Mouse (Mus musculus): ENCODE measurements at regions not wholly inside any gene's neighbourhood (a gene's known extent, or its start where the extent isn't known, plus 50 kb on each side); places are given as distances from the start of the nearest gene placed in this dataset.

- Histone ChIP-seq H3K9me3 (ENCODE audit: control insufficient read depth, low read length) (no peaks in the 10 kb centered on the region), H3K4me1 (ENCODE audit: control insufficient read depth, insufficient read depth, low read length) (peaks cover 3% of the 10 kb centered on the region; the same call in 1 of the 2 replicates), H3K36me3 (ENCODE audit: control insufficient read depth, insufficient read depth, low read length) (no peaks in the 10 kb centered on the region), H3K9ac (ENCODE audit: low read depth, low read length) (no peak overlapping the region), H3K4me2 (ENCODE audit: low read depth, low read length) (no peak overlapping the region), H3K4me3 (ENCODE audit: low read depth, low read length) (no peak overlapping the region), H3K27ac (replicated peaks; ENCODE audit: low read depth, low read length) (no peak overlapping the region; the same call in 1 of the 2 replicates), H3K27me3 (replicated peaks; ENCODE audit: control insufficient read depth, insufficient read depth, low read length) (no peaks in the 10 kb centered on the region)
- ATAC-seq (ENCODE audit: low read depth) (no peak), DNase-seq (ENCODE audit: low spot score) (no peak)
- WGBS = 85% methylated on average over 2 of the region's 2 CpGs
These were observed 133.3 kb upstream of the Nrp1 start for GRCm38 (mm10) chr8:128225123-128225522.

- ATAC-seq (ENCODE audit: low read depth) (no peak), DNase-seq (ENCODE audit: low spot score) (no peak)
- Histone ChIP-seq H3K27ac (replicated peaks; ENCODE audit: low read depth, low read length) (no peak overlapping the region), H3K9ac (ENCODE audit: low read depth, low read length) (no peak overlapping the region), H3K4me3 (ENCODE audit: low read depth, low read length) (no peak overlapping the region), H3K9me3 (ENCODE audit: control insufficient read depth, low read length) (no peaks in the 10 kb centered on the region), H3K4me1 (ENCODE audit: control insufficient read depth, insufficient read depth, low read length) (no peaks in the 10 kb centered on the region; the same call in 1 of the 2 replicates), H3K27me3 (replicated peaks; ENCODE audit: control insufficient read depth, insufficient read depth, low read length) (no peaks in the 10 kb centered on the region), H3K36me3 (ENCODE audit: control insufficient read depth, insufficient read depth, low read length) (no peaks in the 10 kb centered on the region), H3K4me2 (ENCODE audit: low read depth, low read length) (no peak overlapping the region)
- WGBS = 87% methylated on average over 11 of the region's 11 CpGs
These were observed 123.3 kb upstream of the Nrp1 start for GRCm38 (mm10) chr8:128235071-128235470.

DNA sequence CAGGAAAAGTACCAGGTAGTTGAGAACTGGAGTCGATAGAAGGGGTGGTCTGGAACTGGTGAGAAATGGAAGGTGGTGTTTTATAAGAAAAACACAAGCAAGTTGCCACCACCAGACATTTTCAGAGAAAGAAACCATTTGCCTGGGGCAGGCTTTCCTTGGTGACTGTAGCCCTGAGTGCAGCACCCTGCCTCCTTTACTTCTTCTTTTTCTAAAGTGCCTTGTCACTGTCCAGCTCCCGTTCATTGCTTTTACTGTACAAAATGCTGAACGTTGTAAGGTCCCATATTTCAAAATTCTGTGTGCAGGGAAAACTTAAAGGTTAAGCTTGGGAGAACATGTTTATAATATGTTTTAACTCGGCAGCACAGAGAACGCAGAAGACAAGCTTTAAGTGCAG, 122.9 kb upstream of the Nrp1 start:
- no peak overlapping the region for H3K4me3 ChIP-seq (ENCODE audit: low read depth, low read length)
- H3K36me3 ChIP-seq (ENCODE audit: control insufficient read depth, insufficient read depth, low read length) = no peaks in the 10 kb centered on the region
- ATAC-seq (ENCODE audit: low read depth) (no peak), DNase-seq (ENCODE audit: low spot score) (no peak)
- no peaks in the 10 kb centered on the region for H3K27me3 ChIP-seq (replicated peaks; ENCODE audit: control insufficient read depth, insufficient read depth, low read length)
- no peak overlapping the region for H3K27ac ChIP-seq (replicated peaks; ENCODE audit: low read depth, low read length)
- H3K9ac ChIP-seq (ENCODE audit: low read depth, low read length) = no peak overlapping the region
- 75% methylated on average over 5 of the region's 5 CpGs for WGBS
- H3K4me2 ChIP-seq (ENCODE audit: low read depth, low read length) = no peak overlapping the region
- no peaks in the 10 kb centered on the region for H3K9me3 ChIP-seq (ENCODE audit: control insufficient read depth, low read length)
- no peaks in the 10 kb centered on the region; the same call in 1 of the 2 replicates for H3K4me1 ChIP-seq (ENCODE audit: control insufficient read depth, insufficient read depth, low read length)

DNA sequence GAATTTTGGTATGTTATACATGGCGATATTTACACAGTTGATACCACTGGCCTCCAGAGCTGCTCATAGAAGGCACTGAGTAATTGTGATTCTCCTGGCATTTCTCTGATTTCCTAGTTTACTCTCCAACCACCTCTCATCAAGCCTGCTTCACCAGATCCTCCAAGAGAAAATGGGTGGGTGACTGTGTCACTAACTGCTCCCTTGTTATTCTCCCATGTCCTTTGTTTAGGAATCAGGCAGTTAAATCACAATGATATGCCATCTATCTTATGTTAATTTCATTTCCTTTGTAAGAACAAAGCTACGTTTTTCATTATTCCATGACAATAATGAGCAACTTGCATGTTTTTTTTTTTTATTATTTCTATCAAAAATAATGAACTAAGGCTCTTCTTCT, 122.3 kb upstream of the Nrp1 start:
- WGBS = 76% methylated on average over 2 of the region's 2 CpGs
- DNase-seq (ENCODE audit: low spot score) (no peak), ATAC-seq (ENCODE audit: low read depth) (no peak)
- Histone ChIP-seq H3K4me1 (ENCODE audit: control insufficient read depth, insufficient read depth, low read length) (no peaks in the 10 kb centered on the region; the same call in 1 of the 2 replicates), H3K4me3 (ENCODE audit: low read depth, low read length) (no peak overlapping the region), H3K9ac (ENCODE audit: low read depth, low read length) (no peak overlapping the region), H3K27me3 (replicated peaks; ENCODE audit: control insufficient read depth, insufficient read depth, low read length) (no peaks in the 10 kb centered on the region), H3K4me2 (ENCODE audit: low read depth, low read length) (no peak overlapping the region), H3K27ac (replicated peaks; ENCODE audit: low read depth, low read length) (no peak overlapping the region), H3K9me3 (ENCODE audit: control insufficient read depth, low read length) (no peaks in the 10 kb centered on the region), H3K36me3 (ENCODE audit: control insufficient read depth, insufficient read depth, low read length) (no peaks in the 10 kb centered on the region)

DNA sequence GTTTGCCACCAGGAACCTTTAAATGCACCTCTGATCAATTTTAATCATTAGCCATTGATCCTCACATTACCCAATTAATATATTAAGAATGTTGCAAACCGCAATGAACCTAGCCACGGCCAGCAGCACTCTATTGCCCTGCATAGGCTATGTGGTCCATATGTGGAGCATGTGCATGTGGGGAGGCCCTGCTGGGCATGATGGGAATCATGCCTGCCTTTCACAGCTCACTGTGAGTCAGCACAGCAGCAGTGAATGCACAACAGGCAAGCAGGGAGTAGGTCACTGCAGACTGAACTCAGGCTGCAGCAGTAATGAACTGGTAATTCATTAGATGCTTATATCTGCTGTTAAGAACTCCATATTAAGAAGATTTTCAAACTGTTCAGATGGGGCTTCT, 119.5 kb upstream of the Nrp1 start:
- H3K4me2 ChIP-seq (ENCODE audit: low read depth, low read length) = no peak overlapping the region
- no peak overlapping the region for H3K4me3 ChIP-seq (ENCODE audit: low read depth, low read length)
- DNase-seq (ENCODE audit: low spot score) (no peak), ATAC-seq (ENCODE audit: low read depth) (no peak)
- H3K9ac ChIP-seq (ENCODE audit: low read depth, low read length) = no peak overlapping the region
- WGBS = 84% methylated on average over 2 of the region's 2 CpGs
- H3K27me3 ChIP-seq (replicated peaks; ENCODE audit: control insufficient read depth, insufficient read depth, low read length) = no peaks in the 10 kb centered on the region
- H3K27ac ChIP-seq (replicated peaks; ENCODE audit: low read depth, low read length) = no peak overlapping the region
- no peaks in the 10 kb centered on the region for H3K36me3 ChIP-seq (ENCODE audit: control insufficient read depth, insufficient read depth, low read length)
- H3K9me3 ChIP-seq (ENCODE audit: control insufficient read depth, low read length) = no peaks in the 10 kb centered on the region
- no peaks in the 10 kb centered on the region for H3K4me1 ChIP-seq (ENCODE audit: control insufficient read depth, insufficient read depth, low read length)

DNA sequence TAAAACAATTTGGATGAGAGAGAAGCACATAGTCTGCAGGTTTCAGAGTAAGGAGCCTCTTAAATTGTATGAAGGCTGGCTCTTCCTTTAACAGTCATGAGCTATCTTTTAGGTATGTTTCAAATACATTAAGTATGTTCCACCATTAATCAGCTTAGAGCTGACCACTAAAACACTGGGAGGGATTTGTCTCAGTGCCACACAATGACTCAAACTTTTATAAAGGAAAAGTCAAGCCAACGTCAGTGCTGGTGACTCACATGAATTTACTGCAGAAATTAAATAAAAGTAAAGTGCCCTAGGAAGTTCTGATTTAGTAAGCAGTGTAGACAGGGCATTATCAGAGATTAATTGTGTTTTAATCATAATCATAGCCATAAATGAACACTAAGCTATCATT, 118.6 kb upstream of the Nrp1 start:
- DNase-seq (ENCODE audit: low spot score) (no peak), ATAC-seq (ENCODE audit: low read depth) (no peak)
- 85% methylated on average over 1 of the region's 1 CpGs for WGBS
- no peak overlapping the region for H3K9ac ChIP-seq (ENCODE audit: low read depth, low read length)
- H3K27ac ChIP-seq (replicated peaks; ENCODE audit: low read depth, low read length) = no peak overlapping the region
- H3K36me3 ChIP-seq (ENCODE audit: control insufficient read depth, insufficient read depth, low read length) = no peaks in the 10 kb centered on the region
- H3K4me3 ChIP-seq (ENCODE audit: low read depth, low read length) = no peak overlapping the region
- H3K4me1 ChIP-seq (ENCODE audit: control insufficient read depth, insufficient read depth, low read length) = no peaks in the 10 kb centered on the region
- no peak overlapping the region for H3K4me2 ChIP-seq (ENCODE audit: low read depth, low read length)
- no peaks in the 10 kb centered on the region for H3K27me3 ChIP-seq (replicated peaks; ENCODE audit: control insufficient read depth, insufficient read depth, low read length)
- H3K9me3 ChIP-seq (ENCODE audit: control insufficient read depth, low read length) = no peaks in the 10 kb centered on the region

DNA sequence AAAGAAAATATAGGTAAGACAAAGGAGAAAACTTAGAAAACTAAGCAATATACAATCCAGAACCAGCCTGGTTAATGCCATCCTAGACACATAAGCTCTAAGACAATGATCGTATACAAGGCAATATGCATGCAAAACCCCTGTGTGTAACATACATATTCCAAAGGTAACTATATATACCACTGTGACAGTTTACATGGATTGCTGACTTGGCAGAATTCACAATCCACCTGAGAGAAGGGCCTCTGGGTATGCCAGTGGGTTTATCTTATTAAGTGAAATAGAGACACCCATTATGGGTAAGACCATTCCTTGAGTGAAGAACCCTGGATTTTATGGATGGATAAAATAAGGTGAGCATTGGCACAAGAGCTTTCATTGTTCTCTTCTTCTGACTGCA, 117.2 kb upstream of the Nrp1 start:
- WGBS = 94% methylated on average over 1 of the region's 1 CpGs
- ATAC-seq (ENCODE audit: low read depth) = no peak

GRCm38 (mm10) chr8:128242465-128243251, 115.7 kb upstream of the Nrp1 start:
- no peak overlapping the region for H3K27ac ChIP-seq (replicated peaks; ENCODE audit: low read depth, low read length)
- ATAC-seq (ENCODE audit: low read depth) (no peak), DNase-seq (ENCODE audit: low spot score) (no peak)
- H3K27me3 ChIP-seq (replicated peaks; ENCODE audit: control insufficient read depth, insufficient read depth, low read length) = no peaks in the 10 kb centered on the region
- 93% methylated on average over 3 of the region's 3 CpGs for WGBS
- no peaks in the 10 kb centered on the region for H3K4me1 ChIP-seq (ENCODE audit: control insufficient read depth, insufficient read depth, low read length)
- H3K9ac ChIP-seq (ENCODE audit: low read depth, low read length) = no peak overlapping the region
- H3K4me2 ChIP-seq (ENCODE audit: low read depth, low read length) = no peak overlapping the region
- H3K4me3 ChIP-seq (ENCODE audit: low read depth, low read length) = no peak overlapping the region
- no peaks in the 10 kb centered on the region for H3K36me3 ChIP-seq (ENCODE audit: control insufficient read depth, insufficient read depth, low read length)
- H3K9me3 ChIP-seq (ENCODE audit: control insufficient read depth, low read length) = no peaks in the 10 kb centered on the region

More for the DNA sequence above, 117.2 kb upstream of the Nrp1 start:
- Histone ChIP-seq H3K4me3 (ENCODE audit: low read depth, low read length) (no peak overlapping the region), H3K4me2 (ENCODE audit: low read depth, low read length) (no peak overlapping the region), H3K4me1 (ENCODE audit: control insufficient read depth, insufficient read depth, low read length) (no peaks in the 10 kb centered on the region), H3K36me3 (ENCODE audit: control insufficient read depth, insufficient read depth, low read length) (no peaks in the 10 kb centered on the region), H3K27me3 (replicated peaks; ENCODE audit: control insufficient read depth, insufficient read depth, low read length) (no peaks in the 10 kb centered on the region), H3K9me3 (ENCODE audit: control insufficient read depth, low read length) (no peaks in the 10 kb centered on the region), H3K27ac (replicated peaks; ENCODE audit: low read depth, low read length) (no peak overlapping the region), H3K9ac (ENCODE audit: low read depth, low read length) (no peak overlapping the region)
- no peak for DNase-seq (ENCODE audit: low spot score)

DNA sequence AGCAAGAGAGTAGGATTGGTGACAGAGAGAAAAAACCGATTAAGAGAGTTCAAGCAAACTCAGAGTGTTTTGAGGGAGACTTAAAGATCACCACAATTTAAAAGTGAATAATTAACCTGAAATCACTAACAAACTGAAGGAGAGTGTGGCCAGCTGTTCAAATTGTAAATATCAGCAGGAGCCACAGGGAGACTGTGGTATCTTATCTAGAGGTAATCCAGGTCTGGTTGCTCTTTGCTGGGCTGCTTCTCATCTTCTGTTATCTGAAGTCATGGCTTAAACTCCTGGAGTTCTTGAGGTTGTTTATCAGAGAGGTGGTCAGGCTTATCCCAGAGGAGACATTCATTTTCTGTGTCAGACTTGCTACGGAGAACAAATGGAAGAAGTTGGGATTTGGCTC, 106.7 kb upstream of the Nrp1 start:
- Histone ChIP-seq H3K27ac (replicated peaks; ENCODE audit: low read depth, low read length) (no peak overlapping the region), H3K4me1 (ENCODE audit: control insufficient read depth, insufficient read depth, low read length) (no peaks in the 10 kb centered on the region), H3K9ac (ENCODE audit: low read depth, low read length) (no peak overlapping the region), H3K27me3 (replicated peaks; ENCODE audit: control insufficient read depth, insufficient read depth, low read length) (no peaks in the 10 kb centered on the region), H3K4me3 (ENCODE audit: low read depth, low read length) (no peak overlapping the region), H3K9me3 (ENCODE audit: control insufficient read depth, low read length) (no peaks in the 10 kb centered on the region), H3K4me2 (ENCODE audit: low read depth, low read length) (no peak overlapping the region), H3K36me3 (ENCODE audit: control insufficient read depth, insufficient read depth, low read length) (no peaks in the 10 kb centered on the region)
- DNase-seq (ENCODE audit: low spot score) (no peak), ATAC-seq (ENCODE audit: low read depth) (no peak)
- 71% methylated on average over 2 of the region's 2 CpGs for WGBS
